Mouse (Mus musculus) G1E (cell line): ENCODE results near the gene Tpgs1. TPM values are rescaled to one million over a fixed set of nuclear protein-coding genes. Genes with fewer than 3 reads are reported as not detected.

Experiments used
- ATAC-seq: 2 replicates; pipeline ENCODE4 v1.8.0; 2016; ENCODE audit warnings: mild to moderate bottlenecking; ENCODE audit not compliant: insufficient number of reproducible peaks, poor library complexity, low FRiP score, severe bottlenecking; ENCODE audit errors: extremely low read depth
- DNase-seq: peaks from one replicate; pipeline ENCODE4 v3.0.0; 2012; ENCODE audit warnings: low spot score
- H3K27me3 ChIP-seq: 2 replicates; pipeline ENCODE4 v1.6.1; 2012; ENCODE audit warnings: mild to moderate bottlenecking, low read length, inconsistent platforms; ENCODE audit not compliant: insufficient read depth
- H3K36me3 ChIP-seq: replicated peaks from 2 replicates; pipeline ENCODE3; 2012; ENCODE audit warnings: mild to moderate bottlenecking, inconsistent platforms
- H3K4me1 ChIP-seq: 2 replicates; pipeline ENCODE4 v1.6.1; 2012; ENCODE audit warnings: low read depth, low read length, inconsistent platforms, mixed read lengths; ENCODE audit not compliant: insufficient read depth
- H3K4me3 ChIP-seq: 2 replicates; pipeline ENCODE4 v1.5.1; 2012; ENCODE audit warnings: low read depth, mild to moderate bottlenecking, inconsistent platforms, low read length, moderate library complexity, mixed read lengths
- H3K9me3 ChIP-seq: replicated peaks from 2 replicates; pipeline ENCODE4 v1.6.1; 2012; ENCODE audit warnings: inconsistent platforms
- CTCF ChIP-seq: IDR thresholded peaks from 2 replicates; pipeline ENCODE4 v1.5.1; 2012; ENCODE audit warnings: low read depth, low read length, inconsistent platforms, mixed read lengths
- GATA1 ChIP-seq: IDR thresholded peaks from 2 replicates; pipeline ENCODE4 v1.6.1; 2012; ENCODE audit warnings: borderline replicate concordance, low read length, inconsistent platforms, mixed read lengths
- GATA2 ChIP-seq: IDR thresholded peaks from 2 replicates; pipeline ENCODE4 v1.6.1; 2012; ENCODE audit warnings: low read depth, low read length, inconsistent platforms, borderline replicate concordance
- POLR2AphosphoS5 ChIP-seq: IDR thresholded peaks from 2 replicates; pipeline ENCODE4 v1.6.1; 2012; ENCODE audit warnings: low read depth, low read length, inconsistent platforms; ENCODE audit not compliant: insufficient replicate concordance
- TAL1 ChIP-seq: conservative IDR thresholded peaks from 2 replicates; pipeline ENCODE4 v1.6.1; 2012; ENCODE audit warnings: low read depth, low read length, inconsistent platforms, mixed read lengths
- polyA plus RNA-seq: library from polyadenylated mRNA; stranded (reverse); fragments of >175 nt; gene quantifications from 2 replicates; pipeline ENCODE4 v1.2.3, GENCODE M21; 2012
- total RNA-seq, 2 experiments: library from RNA; stranded (forward) in 1 of 2; stranded (reverse) in 1 of 2; fragments of 200-1000 nt in 1 of 2; fragments of >200 nt in 1 of 2; fragmentation: Nextera tagmentation in 1 of 2; gene quantifications; 2 replicates each; pipeline ENCODE4 v1.2.3; 2014 to 2017

The Tpgs1 gene
- total and polyA plus RNA-seq, 3 experiments: 11.6 to 78.0 (median 20.2) TPM

GRCm38 (mm10) chr10:79649070-79649751 is 20.0 kb upstream of the Tpgs1 start:
- ATAC-seq: peak; percentile 34; the same call in 1 of the 2 replicates
- no peak for TF ChIP-seq TAL1
- peak; percentile 87 for TF ChIP-seq CTCF
- no peak for TF ChIP-seq GATA2
- no peak for TF ChIP-seq GATA1
- no peak for TF ChIP-seq POLR2AphosphoS5
- Histone ChIP-seq H3K27me3 (peaks cover 28% of the 10 kb centered on the region), H3K4me1 (no peaks in the 10 kb centered on the region), H3K9me3 (no peaks in the 10 kb centered on the region), H3K36me3 (no peaks in the 10 kb centered on the region), H3K4me3 (no peak overlapping the region)
- peak; percentile 73 for DNase-seq

GRCm38 (mm10) chr10:79652789-79653188 is 16.4 kb upstream of the Tpgs1 start:
- no peaks in the 10 kb centered on the region for H3K36me3 ChIP-seq
- no peaks in the 10 kb centered on the region for H3K9me3 ChIP-seq
- DNase-seq (no peak), ATAC-seq (no peak)
- H3K4me3 ChIP-seq: no peak overlapping the region
- peaks cover 21% of the 10 kb centered on the region for H3K27me3 ChIP-seq
- no peaks in the 10 kb centered on the region for H3K4me1 ChIP-seq
- no peak for TF ChIP-seq POLR2AphosphoS5

- TF ChIP-seq TAL1 (no peak), CTCF (no peak)
- peaks cover 26% of the 10 kb centered on the region for H3K27me3 ChIP-seq
These were observed 14.2 kb upstream of the Tpgs1 start for GRCm38 (mm10) chr10:79654946-79655395.

DNA sequence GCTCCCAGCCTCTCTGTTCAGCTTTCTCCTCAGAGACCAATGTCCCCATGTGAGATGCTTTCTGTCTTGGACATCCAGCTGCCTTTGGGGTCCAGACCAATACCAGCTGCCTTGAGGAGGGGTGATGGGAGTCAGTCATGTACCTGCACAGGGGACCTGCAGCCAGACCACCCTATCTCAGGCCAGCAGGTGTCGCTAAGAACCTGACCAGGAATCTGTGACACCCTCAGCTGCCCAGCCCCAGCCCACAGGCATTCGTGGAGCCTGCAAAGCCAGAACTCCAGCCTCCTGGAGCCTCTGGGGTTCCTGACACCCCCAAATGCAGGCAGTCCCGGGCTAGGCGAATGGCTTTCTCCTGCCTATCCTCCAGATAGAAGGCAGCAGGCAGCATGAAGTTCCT is 10.3 kb upstream of the Tpgs1 start:
- ATAC-seq: no peak; the same call in 1 of the 2 replicates
- Histone ChIP-seq H3K4me3 (no peak overlapping the region), H3K4me1 (peaks cover 10% of the 10 kb centered on the region), H3K36me3 (no peaks in the 10 kb centered on the region), H3K9me3 (no peaks in the 10 kb centered on the region), H3K27me3 (peaks cover 29% of the 10 kb centered on the region)
- TF ChIP-seq GATA1 (no peak), POLR2AphosphoS5 (no peak), CTCF (0 out of 2 replicates have a peak, but pooled peaks have one; percentile 23), TAL1 (no peak)
- DNase-seq: peak; percentile 35

More at GRCm38 (mm10) chr10:79654946-79655395, 14.2 kb upstream of the Tpgs1 start:
- no peak overlapping the region for H3K4me3 ChIP-seq
- no peaks in the 10 kb centered on the region for H3K36me3 ChIP-seq
- H3K4me1 ChIP-seq: no peaks in the 10 kb centered on the region
- DNase-seq (no peak), ATAC-seq (no peak)
- no peaks in the 10 kb centered on the region for H3K9me3 ChIP-seq

GRCm38 (mm10) chr10:79660298-79660697 is 8.9 kb upstream of the Tpgs1 start:
- Histone ChIP-seq H3K27me3 (peaks cover 35% of the 10 kb centered on the region), H3K36me3 (no peaks in the 10 kb centered on the region), H3K4me3 (no peak overlapping the region), H3K9me3 (no peaks in the 10 kb centered on the region), H3K4me1 (peaks cover 10% of the 10 kb centered on the region)
- TF ChIP-seq GATA1 (no peak), CTCF (peak; percentile 53; the same call in 1 of the 2 replicates), TAL1 (no peak), GATA2 (no peak)
- ATAC-seq (no peak), DNase-seq (no peak)

DNA sequence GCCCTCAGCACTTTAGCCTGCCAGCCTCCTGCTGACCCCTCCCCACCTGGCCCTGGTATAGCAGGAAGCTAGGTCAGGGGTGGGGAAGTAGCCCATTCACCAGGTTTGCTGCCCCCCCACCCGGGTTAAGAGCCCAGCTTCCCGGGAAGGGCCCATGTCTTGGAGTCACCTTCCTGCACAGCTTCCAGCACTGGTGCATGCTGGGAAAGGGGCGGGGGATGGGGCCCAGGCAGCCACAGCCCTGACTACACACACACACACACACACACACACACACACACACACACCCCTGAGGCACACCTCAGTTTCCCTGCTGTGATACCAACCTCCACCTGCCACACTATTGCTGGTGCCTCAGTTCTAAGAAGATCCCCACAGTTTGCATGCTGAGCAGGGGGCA is 7.3 kb upstream of the Tpgs1 start:
- no peak for DNase-seq
- TF ChIP-seq GATA1: no peak
- no peak for TF ChIP-seq TAL1
- TF ChIP-seq POLR2AphosphoS5: no peak
- no peak for TF ChIP-seq GATA2
- TF ChIP-seq CTCF: no peak
- no peak for ATAC-seq
- peaks cover 10% of the 10 kb centered on the region for H3K4me1 ChIP-seq
- H3K36me3 ChIP-seq: no peaks in the 10 kb centered on the region
- peaks cover 39% of the 10 kb centered on the region for H3K27me3 ChIP-seq
- peak overlapping the region; percentile 52; the same call in 1 of the 2 replicates for H3K4me3 ChIP-seq
- no peaks in the 10 kb centered on the region for H3K9me3 ChIP-seq
